Mouse (Mus musculus): ENCODE measurements around the gene Gemin4.
"Not testable (repeated sequence)": the region's sequence is repeated elsewhere in the genome, so short reads cannot be mapped to it uniquely, and the experiment has no call there.

DNA sequence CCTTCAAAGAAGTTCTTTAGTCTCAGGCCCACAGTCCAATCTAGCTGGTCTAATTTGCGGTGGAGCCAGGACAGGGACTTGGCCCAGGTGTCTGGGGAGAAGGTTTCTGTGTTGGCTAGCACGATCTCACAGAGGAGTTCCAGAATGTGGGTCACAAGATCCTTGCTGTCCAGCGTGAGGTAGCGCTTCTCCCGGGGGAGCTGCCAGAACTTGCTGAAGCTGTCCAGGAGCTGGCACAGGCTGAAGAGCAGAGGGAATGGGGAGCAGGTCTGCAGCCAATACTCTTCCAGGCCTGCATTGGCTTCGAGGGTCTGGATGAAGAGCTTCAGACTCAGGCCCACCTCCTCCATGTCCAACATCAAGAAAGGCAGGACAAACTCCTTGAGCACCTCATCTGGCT lies 5.9 kb downstream of the Gemin4 start:
- TF ChIP-seq POLR2A (IDR thresholded peaks at IDR 0.05; ENCODE audit: borderline replicate concordance, insufficient read depth, low read length); CTCF (IDR thresholded peaks at IDR 0.05; ENCODE audit: borderline replicate concordance, insufficient read depth, low read depth, low read length): not testable (repeated sequence)

Measured in cerebellum, adult 2 months (tissue).